Mouse (Mus musculus) heart, embryonic 11.5 days (tissue): Measurements from ENCODE around the gene Arid4b. TPM values are rescaled to one million over a fixed set of nuclear protein-coding genes. Genes with fewer than 3 reads are reported as not detected.

Experiments
- ATAC-seq: fragments of 200-750 bp; cut with Nextera tagmentation; replicated peaks from 2 replicates; pipeline ENCODE4 v1.8.0; 2017; ENCODE audit warnings: moderate library complexity; ENCODE audit not compliant: insufficient number of reproducible peaks, low FRiP score, low TSS enrichment
- H3K27ac ChIP-seq: fragments of 300-500 bp; sonication (generic); 2 replicates; pipeline ENCODE4 v1.5.1; 2014; ENCODE audit warnings: mild to moderate bottlenecking, low read depth, low read length
- H3K27me3 ChIP-seq: fragments of 300-500 bp; sonication (generic); 2 replicates; pipeline ENCODE4 v1.6.1; 2014; ENCODE audit warnings: mild to moderate bottlenecking, low read length, mixed read lengths; ENCODE audit not compliant: control insufficient read depth, insufficient read depth
- H3K36me3 ChIP-seq: fragments of 300-500 bp; sonication (generic); 2 replicates; pipeline ENCODE4 v1.6.1; 2014; ENCODE audit warnings: mild to moderate bottlenecking, low read length, moderate library complexity, mixed read lengths; ENCODE audit not compliant: control insufficient read depth, insufficient read depth
- H3K4me1 ChIP-seq: fragments of 300-500 bp; sonication (generic); 2 replicates; pipeline ENCODE4 v1.6.1; 2014; ENCODE audit warnings: low read length; ENCODE audit not compliant: control insufficient read depth, insufficient read depth
- H3K4me2 ChIP-seq: fragments of 300-500 bp; sonication (generic); 2 replicates; pipeline ENCODE4 v1.6.1; 2014; ENCODE audit warnings: mild to moderate bottlenecking, moderate library complexity
- H3K4me3 ChIP-seq: fragments of 300-500 bp; sonication (generic); 2 replicates; pipeline ENCODE4 v1.5.1; 2014; ENCODE audit warnings: low read depth, low read length
- H3K9ac ChIP-seq: fragments of 300-500 bp; sonication (generic); 2 replicates; pipeline ENCODE4 v1.6.1; 2014; ENCODE audit warnings: mild to moderate bottlenecking, low read depth, low read length, moderate library complexity
- H3K9me3 ChIP-seq: fragments of 300-500 bp; sonication (generic); replicated peaks from 2 replicates; pipeline ENCODE4 v1.6.1; 2016; ENCODE audit warnings: low read length; ENCODE audit not compliant: control insufficient read depth
- WGBS: fragments of 180-500 bp; shearing (Covaris S2); extraction: QIAGEN DNeasy Blood & Tissue Kit; methylation state at CpG from one replicate; pipeline ENCODE4 v1.1.7; 2014; ENCODE audit not compliant: insufficient replicate concordance; 5-methylcytosine and 5-hydroxymethylcytosine counted together
- polyA plus RNA-seq: library from polyadenylated mRNA; unstranded; fragments of >200 nt; fragmentation: Nextera tagmentation; extraction: Ambion mirVana; gene quantifications from 2 replicates; pipeline ENCODE4 v1.2.1, GENCODE M21; 2014

Gene Arid4b
- polyA plus RNA-seq, 1 experiment from 2014 or later = 53.2 TPM

GRCm38 (mm10) chr13:14065028-14065380 is 2.0 kb downstream of the Arid4b start:
- H3K4me2 ChIP-seq = peak overlapping the region; percentile 82
- no peak for ATAC-seq
- peak overlapping the region; percentile 93 for H3K4me3 ChIP-seq
- no peaks in the 10 kb centered on the region for H3K36me3 ChIP-seq
- no peaks in the 10 kb centered on the region for H3K9me3 ChIP-seq
- peak overlapping the region; percentile 99 for H3K9ac ChIP-seq
- no peaks in the 10 kb centered on the region for H3K27me3 ChIP-seq
- H3K4me1 ChIP-seq = peaks cover 3% of the 10 kb centered on the region
- WGBS = 24% methylated on average over 9 of the region's 9 CpGs
- no peak overlapping the region; the same call in 1 of the 2 replicates for H3K27ac ChIP-seq

GRCm38 (mm10) chr13:14065701-14066100 is 2.7 kb downstream of the Arid4b start:
- 73% methylated on average over 1 of the region's 1 CpGs for WGBS
- Histone ChIP-seq H3K36me3 (no peaks in the 10 kb centered on the region), H3K4me3 (no peak overlapping the region), H3K27me3 (no peaks in the 10 kb centered on the region), H3K4me2 (no peak overlapping the region), H3K9ac (no peak overlapping the region), H3K27ac (no peak overlapping the region), H3K4me1 (peaks cover 3% of the 10 kb centered on the region), H3K9me3 (no peaks in the 10 kb centered on the region)
- ATAC-seq = no peak

GRCm38 (mm10) chr13:14068035-14068434 is 5.0 kb downstream of the Arid4b start:
- H3K27me3 ChIP-seq = no peaks in the 10 kb centered on the region
- no peak overlapping the region for H3K9ac ChIP-seq
- H3K4me2 ChIP-seq = no peak overlapping the region
- no peak overlapping the region for H3K27ac ChIP-seq
- H3K9me3 ChIP-seq = no peaks in the 10 kb centered on the region
- H3K36me3 ChIP-seq = no peaks in the 10 kb centered on the region
- no peak for ATAC-seq
- peaks cover 3% of the 10 kb centered on the region; the same call in 1 of the 2 replicates for H3K4me1 ChIP-seq
- H3K4me3 ChIP-seq = no peak overlapping the region

GRCm38 (mm10) chr13:14069291-14069690 is 6.3 kb downstream of the Arid4b start:
- peaks cover 3% of the 10 kb centered on the region; the same call in 1 of the 2 replicates for H3K4me1 ChIP-seq
- no peak for ATAC-seq
- H3K4me2 ChIP-seq = no peak overlapping the region
- no peaks in the 10 kb centered on the region for H3K9me3 ChIP-seq
- H3K4me3 ChIP-seq = no peak overlapping the region
- H3K27me3 ChIP-seq = no peaks in the 10 kb centered on the region
- 100% methylated on average over 1 of the region's 1 CpGs for WGBS
- H3K27ac ChIP-seq = no peak overlapping the region
- no peaks in the 10 kb centered on the region for H3K36me3 ChIP-seq
- H3K9ac ChIP-seq = no peak overlapping the region

- Histone ChIP-seq H3K36me3 (no peaks in the 10 kb centered on the region), H3K4me1 (no peaks in the 10 kb centered on the region), H3K9me3 (no peaks in the 10 kb centered on the region), H3K9ac (no peak overlapping the region), H3K4me2 (no peak overlapping the region), H3K27ac (no peak overlapping the region), H3K27me3 (no peaks in the 10 kb centered on the region), H3K4me3 (no peak overlapping the region)
- ATAC-seq = no peak
- 90% methylated on average over 1 of the region's 1 CpGs for WGBS
These were observed 11.3 kb downstream of the Arid4b start for GRCm38 (mm10) chr13:14074371-14074770.

GRCm38 (mm10) chr13:14075326-14075725 is 12.3 kb downstream of the Arid4b start:
- WGBS = 71% methylated on average over 1 of the region's 1 CpGs
- ATAC-seq = no peak

GRCm38 (mm10) chr13:14088669-14089068 is 25.6 kb downstream of the Arid4b start:
- ATAC-seq = no peak
- Histone ChIP-seq H3K27ac (0 out of 2 replicates have a peak overlapping the region, but pooled peaks have one; percentile 24), H3K9me3 (no peaks in the 10 kb centered on the region), H3K4me3 (no peak overlapping the region), H3K36me3 (no peaks in the 10 kb centered on the region), H3K9ac (no peak overlapping the region), H3K4me1 (no peaks in the 10 kb centered on the region), H3K27me3 (no peaks in the 10 kb centered on the region), H3K4me2 (no peak overlapping the region)
- WGBS = 69% methylated on average over 1 of the region's 1 CpGs

More at GRCm38 (mm10) chr13:14075326-14075725, 12.3 kb downstream of the Arid4b start:
- no peaks in the 10 kb centered on the region for H3K9me3 ChIP-seq
- no peaks in the 10 kb centered on the region for H3K27me3 ChIP-seq
- H3K4me1 ChIP-seq = peaks cover 1% of the 10 kb centered on the region; the same call in 1 of the 2 replicates
- H3K27ac ChIP-seq = no peak overlapping the region
- H3K4me3 ChIP-seq = no peak overlapping the region
- no peak overlapping the region for H3K9ac ChIP-seq
- no peaks in the 10 kb centered on the region for H3K36me3 ChIP-seq
- H3K4me2 ChIP-seq = no peak overlapping the region

GRCm38 (mm10) chr13:14103026-14103425 is 40.0 kb downstream of the Arid4b start:
- H3K4me1 ChIP-seq = no peaks in the 10 kb centered on the region

GRCm38 (mm10) chr13:14110154-14110873 is 47.3 kb downstream of the Arid4b start:
- no peaks in the 10 kb centered on the region for H3K36me3 ChIP-seq
- H3K4me1 ChIP-seq = no peaks in the 10 kb centered on the region; the same call in 1 of the 2 replicates
- H3K4me3 ChIP-seq = no peak overlapping the region
- no peaks in the 10 kb centered on the region for H3K9me3 ChIP-seq
- H3K27me3 ChIP-seq = no peaks in the 10 kb centered on the region
- no peak overlapping the region for H3K27ac ChIP-seq
- ATAC-seq = no peak
- WGBS = 86% methylated on average over 2 of the region's 2 CpGs
- H3K4me2 ChIP-seq = no peak overlapping the region
- H3K9ac ChIP-seq = no peak overlapping the region

More at GRCm38 (mm10) chr13:14103026-14103425, 40.0 kb downstream of the Arid4b start:
- Histone ChIP-seq H3K9me3 (no peaks in the 10 kb centered on the region), H3K27me3 (no peaks in the 10 kb centered on the region), H3K4me2 (no peak overlapping the region), H3K36me3 (no peaks in the 10 kb centered on the region), H3K9ac (no peak overlapping the region), H3K4me3 (no peak overlapping the region), H3K27ac (no peak overlapping the region)
- WGBS = 21% methylated on average over 1 of the region's 1 CpGs
- no peak for ATAC-seq
